Mouse (Mus musculus): ENCODE results near the gene Gstp2. TPM values are rescaled to one million over a fixed set of nuclear protein-coding genes. Genes with fewer than 3 reads are reported as not detected.

The Gstp2 gene
- total RNA-seq (2015) (not detected in 2 replicates), total RNA-seq (2017) (not detected in 2 replicates)

DNA sequence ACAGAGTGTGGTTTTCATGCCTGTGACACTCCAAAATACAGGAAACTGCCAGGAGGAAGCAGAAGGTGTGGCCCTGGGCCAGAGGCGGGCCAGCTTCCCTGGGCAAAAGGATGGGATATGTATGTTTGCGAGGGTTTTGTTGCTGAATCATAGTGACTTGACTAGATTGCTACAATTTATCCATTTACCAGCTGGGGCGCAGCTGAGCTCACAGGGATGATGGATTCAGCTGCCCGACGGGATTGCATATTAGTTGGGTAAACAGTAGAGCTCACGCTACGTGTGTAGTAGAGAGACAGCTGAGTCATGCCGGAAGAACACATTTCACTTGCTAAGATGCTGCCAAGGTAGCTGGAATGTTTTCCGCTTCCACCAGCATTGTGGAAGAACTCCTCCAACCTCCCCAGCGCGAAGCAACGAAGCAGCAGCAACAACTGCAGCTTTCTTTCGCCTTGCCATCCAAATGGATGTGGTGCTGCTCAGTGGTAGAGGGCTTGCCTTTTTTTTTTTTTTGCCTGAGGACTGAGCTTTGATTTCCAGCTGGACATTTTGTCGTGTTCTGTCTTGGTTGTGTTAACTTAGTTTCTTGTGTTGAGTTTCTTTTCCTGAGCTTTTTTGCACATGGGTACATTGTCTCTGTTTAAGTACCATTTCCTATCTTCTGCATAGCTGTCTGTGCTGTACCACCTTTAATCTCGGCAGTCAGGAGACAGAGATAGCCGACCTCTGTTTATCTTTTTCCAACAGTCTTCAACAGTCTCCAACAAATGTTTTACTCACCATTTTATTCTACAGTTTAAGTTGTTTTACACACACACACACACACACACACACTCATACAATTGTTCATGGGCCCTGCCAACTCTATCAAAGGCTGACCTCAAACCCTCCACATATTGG lies at the start of gene Gstp2:
Gene Gstp2, minus strand, starts transcription at position 58 of the 900 bp plus-strand sequence.
- peak; percentile 74 for ATAC-seq (replicated peaks; ENCODE audit: poor library complexity)

DNA sequence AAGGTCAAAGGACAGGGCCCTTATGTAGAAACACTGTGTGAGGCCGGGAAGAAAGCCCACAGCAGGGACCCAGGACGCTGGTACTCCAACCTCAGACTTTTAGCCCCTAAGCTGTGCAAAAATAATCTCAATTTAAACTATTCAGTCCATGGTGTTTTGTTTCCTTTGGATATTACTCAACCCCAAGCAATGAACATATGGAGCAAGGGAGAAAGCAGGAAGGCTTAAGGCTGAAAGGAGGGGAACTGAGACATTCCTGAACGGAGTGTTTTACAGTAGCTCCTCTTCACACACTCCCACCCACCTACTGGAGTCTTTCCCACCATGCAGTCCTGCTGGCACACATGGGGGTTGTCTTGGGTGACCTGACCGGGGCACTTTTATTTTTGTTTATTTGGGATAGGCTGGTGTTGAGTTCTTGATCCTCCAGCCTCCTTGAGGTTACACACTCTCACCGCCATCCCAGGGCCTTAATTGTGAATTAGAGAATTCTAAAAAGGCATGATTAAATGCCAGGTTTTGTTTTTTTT lies 49.0 kb upstream of the Gstp2 start:
- ATAC-seq (replicated peaks; ENCODE audit: poor library complexity): no peak

DNA sequence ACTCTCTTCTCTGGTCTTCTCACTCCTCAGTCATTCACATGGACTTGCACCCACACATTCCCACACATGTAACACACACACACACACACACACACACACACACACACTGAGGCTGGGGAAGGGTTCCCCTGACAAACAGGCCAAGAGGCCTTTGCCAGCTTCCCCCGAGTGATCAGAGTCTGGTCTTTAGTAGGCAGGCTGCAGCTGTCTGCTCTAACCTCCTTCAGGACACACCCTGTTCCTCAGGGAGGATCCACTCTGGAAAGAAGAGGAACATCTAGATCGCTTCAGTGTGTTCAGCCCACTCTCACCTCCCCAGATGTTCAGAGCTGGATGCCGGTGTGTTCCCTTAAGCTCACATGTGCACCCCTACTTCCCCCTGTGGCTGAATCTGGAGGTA lies 48.5 kb upstream of the Gstp2 start:
- ATAC-seq (replicated peaks; ENCODE audit: poor library complexity): no peak

DNA sequence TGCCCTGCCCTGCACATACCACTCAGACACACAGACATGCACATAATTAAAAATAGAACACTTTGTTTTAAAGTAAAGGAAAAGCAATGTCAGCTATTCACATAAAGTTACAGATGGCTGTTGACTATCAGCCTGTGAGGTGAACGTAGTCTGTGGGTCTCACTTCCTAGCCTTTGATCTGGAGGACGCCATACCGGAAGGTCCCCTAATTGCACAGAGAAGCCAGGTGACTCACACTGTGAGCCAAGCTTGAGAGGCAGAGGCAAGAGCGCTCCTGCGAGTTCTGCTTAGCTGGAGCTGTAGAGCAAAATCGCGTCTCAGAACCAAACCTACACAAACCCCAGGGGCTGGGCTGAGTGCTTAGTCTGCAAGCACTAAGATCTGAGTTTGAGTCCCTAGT lies 47.9 kb upstream of the Gstp2 start:
- ATAC-seq (replicated peaks; ENCODE audit: poor library complexity): no peak

DNA sequence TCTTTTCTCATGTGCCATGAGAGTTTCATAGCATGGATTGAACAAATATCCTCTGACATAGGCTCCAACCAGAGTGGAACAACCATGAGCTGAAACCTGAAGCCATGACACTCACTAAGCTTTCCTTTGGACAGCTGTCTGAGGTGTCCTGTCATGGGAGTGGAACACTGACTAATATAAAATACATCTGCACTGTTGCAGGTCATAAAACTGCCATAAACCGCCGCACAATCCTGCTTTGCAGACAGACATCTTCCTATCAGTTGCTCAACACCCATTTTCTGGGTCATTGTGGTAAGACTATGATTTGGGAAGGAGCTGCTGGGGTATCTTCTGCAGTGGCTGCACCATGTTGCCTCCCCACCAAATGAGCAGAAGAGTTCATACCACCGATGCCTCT lies 46.9 kb upstream of the Gstp2 start:
- ATAC-seq (replicated peaks; ENCODE audit: poor library complexity): peak; percentile 6

DNA sequence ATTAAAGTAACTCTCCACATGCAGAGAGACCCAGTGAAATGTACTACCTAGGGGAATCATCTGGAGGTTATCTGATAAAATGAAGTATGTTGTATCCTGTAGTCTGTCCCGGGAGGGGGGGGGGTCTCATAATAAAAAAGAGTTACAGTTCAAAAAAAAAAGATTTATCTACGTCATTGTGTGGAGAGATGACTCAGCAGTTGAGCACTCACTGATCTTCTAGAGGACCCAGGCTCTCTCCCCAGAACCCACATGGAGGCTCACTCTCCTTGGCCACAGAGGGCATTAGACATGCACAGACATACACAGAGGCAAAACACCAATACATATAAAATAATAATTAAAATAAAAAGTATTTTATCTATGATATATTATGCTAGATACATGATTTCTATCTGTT lies 45.6 kb upstream of the Gstp2 start:
- ATAC-seq (replicated peaks; ENCODE audit: poor library complexity): no peak

DNA sequence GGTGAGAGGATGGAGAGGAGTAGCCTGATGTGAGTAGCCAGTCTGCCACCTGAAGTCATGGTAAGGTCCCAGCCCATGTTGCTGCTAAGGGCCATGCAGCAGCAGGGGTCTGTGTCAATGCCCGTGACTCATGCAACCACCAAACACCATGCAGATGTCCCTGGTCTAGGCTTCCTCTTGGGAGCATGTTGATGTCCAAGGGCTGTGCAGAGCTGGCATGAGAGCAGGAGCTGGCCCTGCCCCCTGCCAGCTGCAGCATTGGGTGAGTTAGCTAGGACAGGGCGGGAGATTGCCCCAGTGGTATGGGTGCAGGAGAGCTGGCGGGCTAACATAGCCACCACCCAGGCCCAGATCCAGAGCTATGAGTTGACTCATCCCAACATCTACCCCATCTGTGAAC lies 44.6 kb upstream of the Gstp2 start:
- ATAC-seq (replicated peaks; ENCODE audit: poor library complexity): no peak

DNA sequence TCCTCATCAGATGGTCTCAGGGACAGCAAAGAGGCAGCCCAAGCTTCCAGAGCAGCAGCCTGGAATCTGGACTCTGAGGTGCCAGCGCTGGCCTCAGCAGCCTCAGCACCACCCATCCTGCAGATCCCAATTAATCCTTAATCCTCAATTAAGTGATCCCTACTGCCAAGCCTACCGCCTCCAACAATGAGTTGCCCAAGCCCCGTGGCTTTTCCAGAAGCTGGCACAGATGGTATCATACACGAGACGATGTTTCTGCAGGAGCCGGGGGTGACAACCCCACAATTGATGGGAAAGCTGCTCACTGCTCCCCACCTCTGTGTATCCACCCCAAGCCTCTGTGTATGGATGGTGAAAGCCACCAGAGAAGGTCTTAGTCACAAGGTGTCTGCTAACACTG lies 43.3 kb upstream of the Gstp2 start:
- ATAC-seq (replicated peaks; ENCODE audit: poor library complexity): no peak

DNA sequence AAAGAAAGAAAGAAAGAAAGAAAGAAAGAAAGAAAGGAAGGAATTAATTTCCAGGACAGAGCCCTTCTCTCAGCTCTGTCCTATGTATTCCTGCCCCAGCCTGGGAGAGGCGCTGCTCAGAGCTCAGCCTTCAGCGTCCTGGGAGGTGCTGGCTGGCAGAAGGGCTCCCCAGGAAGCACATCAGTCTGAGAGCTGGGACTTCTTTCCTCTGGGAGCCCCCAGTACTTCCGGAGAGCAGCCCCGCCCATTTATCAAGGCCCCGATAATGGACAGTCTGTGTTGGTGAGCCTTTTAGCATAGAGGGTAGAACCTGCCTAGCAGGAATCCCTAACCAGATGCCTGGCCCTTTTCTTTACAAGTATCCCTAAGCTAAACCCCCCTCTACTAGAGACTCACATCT lies 42.3 kb upstream of the Gstp2 start:
- ATAC-seq (replicated peaks; ENCODE audit: poor library complexity): no peak

DNA sequence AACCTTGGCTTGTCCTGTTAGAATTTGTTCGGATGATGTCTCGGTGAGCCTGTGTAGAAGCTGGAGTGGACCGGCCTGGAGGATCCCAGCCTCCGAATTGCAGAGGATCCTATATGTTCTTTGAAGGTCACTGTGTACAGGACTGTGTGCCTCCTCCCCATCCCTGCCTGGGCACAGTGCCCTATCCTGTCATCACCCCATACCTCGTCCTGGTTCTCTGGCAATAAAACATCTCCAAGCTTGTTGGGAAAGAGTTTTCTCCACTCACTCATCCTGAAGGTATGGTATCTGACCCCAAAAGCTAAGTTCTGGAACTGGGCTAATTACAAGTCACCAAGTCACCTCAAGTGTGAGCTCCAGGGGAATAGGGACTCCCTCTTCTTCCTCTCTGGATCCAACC lies 41.3 kb upstream of the Gstp2 start:
- no peak for ATAC-seq (replicated peaks; ENCODE audit: poor library complexity)

DNA sequence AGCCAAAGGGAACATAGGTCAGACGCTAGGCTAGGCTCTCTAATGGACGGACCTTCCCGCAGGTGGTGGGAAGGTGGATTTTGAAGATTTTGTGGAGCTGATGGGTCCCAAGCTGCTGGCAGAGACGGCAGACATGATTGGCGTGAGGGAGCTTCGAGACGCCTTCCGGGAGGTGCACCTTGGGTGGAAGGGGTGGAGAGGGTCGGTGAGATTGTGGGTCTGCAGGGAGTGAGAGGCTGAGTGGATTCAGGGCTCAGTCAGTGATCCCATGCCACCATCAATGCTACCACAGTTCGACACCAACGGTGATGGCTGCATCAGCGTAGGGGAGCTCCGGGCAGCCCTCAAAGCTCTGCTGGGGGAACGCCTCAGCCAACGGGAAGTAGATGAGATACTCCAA lies 40.3 kb upstream of the Gstp2 start:
- no peak for ATAC-seq (replicated peaks; ENCODE audit: poor library complexity)

DNA sequence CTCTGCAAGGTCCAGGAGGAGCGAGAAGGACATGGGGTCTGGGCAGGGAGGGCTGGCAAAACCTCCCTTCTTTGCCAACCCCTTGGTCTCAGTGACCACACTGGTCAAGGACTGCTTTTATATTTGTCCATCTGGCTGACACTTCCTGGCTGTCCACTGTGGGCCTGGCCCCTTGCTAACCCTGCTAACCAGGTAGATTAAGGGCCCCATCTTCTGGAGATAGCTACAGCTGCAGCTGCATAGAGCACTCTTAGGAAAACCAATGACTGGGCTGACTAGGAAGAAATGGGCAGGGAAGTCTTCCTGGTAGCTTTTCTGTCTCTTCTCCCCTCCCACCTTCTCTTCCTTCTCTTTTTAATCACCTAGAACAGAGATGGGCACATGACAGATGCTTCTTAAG lies 39.2 kb upstream of the Gstp2 start:
- ATAC-seq (replicated peaks; ENCODE audit: poor library complexity): no peak

DNA sequence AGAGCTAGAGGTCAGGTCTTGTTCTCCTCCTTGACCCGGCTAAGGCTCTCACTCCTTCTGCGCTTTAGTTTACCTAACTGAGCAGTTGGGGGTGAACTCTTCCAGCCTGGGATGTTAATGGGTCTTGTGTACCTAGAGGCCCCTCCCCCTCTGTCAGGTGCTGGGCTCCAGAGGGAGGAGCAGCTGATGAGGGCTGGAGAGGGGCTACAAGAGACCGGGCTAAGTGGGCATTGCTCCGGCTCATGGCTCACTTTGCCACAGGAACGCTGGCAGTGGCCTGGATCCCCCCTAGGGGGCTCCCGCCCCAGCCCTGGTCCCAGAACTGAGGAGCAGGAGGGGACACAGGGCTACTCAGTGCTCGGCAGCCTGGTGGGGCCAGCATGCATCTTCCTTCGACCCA lies 38.0 kb upstream of the Gstp2 start:
- ATAC-seq (replicated peaks; ENCODE audit: poor library complexity): no peak

DNA sequence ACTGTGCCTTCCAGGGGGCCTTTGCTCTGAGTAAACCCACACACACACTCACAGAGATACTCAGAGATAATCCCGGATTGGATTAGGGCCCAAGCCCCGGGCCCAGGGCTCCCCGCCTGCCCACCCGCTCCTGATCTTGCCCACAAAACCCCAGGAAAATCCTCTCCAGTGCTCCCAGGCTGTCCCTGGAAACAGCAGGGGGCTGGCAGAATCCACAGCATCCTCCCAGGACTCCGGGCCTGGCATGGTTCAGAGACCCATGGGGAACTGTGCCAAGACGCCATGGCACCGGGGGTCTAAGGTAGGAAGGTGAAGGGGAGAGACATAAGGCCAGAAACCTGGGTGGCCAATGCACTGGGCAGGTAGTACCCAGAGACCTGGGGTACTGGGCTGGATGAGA lies 37.5 kb upstream of the Gstp2 start:
- no peak for ATAC-seq (replicated peaks; ENCODE audit: poor library complexity)

DNA sequence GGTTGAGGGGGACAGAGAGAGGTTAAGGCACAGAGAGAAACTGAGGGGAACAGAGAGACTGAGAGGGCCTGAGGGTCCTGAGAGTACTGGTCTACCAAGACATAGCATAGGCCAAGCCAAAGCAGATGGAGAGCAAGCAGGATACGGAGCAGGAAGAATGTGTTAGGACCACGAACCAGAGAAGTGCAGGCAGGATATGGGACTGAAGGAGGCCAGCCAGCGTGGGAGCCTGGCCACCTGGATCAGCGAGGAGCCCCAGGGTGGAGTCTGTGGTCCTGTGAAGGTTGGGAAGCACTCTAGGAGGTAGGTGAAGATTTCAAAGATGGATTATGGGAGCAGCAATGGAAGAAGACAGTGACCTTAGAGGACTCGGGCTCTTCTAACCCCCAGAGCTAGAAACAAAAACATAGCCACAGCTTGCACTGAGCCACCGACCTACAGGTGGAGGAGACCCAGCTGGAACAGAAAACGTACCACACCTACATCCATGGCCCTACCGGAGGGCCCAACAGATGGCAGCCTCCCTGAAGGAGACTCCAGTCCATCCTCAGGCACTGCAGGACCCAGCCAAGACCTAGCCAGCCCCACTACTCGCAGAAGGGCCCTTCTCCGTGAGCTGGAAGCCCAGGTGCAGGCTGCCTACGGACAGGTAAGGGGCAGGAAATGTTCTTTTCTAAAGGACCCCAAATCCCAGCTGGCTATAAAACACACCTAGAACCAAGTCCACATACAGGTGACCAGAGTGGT lies 36.6 kb upstream of the Gstp2 start:
- no peak for ATAC-seq (replicated peaks; ENCODE audit: poor library complexity)

DNA sequence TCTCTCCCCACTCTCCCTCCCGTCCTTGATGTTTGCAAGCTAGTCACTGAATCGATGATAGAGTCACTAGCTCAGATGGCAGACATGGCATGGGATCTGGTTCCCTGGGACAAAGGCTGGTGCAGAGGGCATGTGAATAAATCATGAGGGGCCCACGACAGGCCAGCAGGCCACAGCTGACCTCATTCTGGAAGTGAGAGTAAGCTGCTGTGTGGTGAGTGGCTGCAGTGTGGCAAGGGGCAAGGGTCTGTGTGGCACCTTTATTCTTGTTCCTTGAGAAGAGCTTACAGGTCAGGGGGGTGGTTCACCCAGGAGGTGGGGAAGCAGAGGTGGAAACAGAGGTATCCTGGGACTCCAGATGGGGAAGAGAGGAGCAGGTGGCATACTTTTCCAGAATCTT lies 35.6 kb upstream of the Gstp2 start, which contains the start of gene Cabp2:
Gene Cabp2, plus strand, starts transcription at position 185 of the 400 bp plus-strand sequence.
- ATAC-seq (replicated peaks; ENCODE audit: poor library complexity): no peak

DNA sequence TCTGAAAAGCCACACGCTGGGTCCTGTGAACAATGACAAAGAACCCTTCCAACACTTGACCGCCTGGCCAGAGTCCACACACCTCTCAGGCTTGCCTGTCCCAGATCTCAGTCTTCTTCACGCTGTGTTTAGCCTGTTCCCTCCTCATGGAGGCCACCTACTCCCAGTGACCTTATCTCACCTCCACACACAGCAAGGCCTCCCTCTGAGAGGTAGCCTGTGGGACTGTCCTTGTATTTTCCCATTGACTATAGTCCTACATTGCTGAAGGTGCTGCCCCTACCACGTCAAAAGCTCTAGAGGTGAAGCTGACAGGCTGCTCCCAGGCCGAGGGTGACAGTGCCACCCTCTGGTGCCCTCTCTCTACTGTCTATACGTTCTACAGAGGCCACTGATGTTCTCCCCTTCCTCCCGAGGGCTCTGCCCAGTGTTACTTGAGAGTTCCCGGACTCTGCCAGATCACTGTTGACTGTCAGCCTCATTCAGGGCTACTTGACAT lies 34.7 kb upstream of the Gstp2 start:
- peak; percentile 79 for ATAC-seq (replicated peaks; ENCODE audit: poor library complexity)

DNA sequence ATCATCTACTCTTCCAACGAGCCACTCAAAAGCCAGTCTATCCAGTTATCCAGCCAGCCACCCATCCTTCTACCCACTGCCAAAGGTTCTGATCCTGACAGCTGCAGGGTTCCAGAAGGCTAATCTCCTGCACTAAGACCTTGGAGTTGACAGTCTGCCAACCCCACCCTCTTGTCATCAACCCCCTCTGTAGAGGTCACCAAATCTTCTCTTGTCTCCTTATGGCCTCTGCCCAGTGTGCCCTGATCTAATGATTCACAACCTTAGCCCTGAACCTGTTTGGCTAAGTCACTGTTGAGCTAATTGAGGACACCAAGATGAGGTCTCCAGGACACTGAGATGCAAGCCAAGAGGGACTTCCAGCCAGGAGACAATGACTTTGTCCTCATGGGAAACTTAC lies 33.8 kb upstream of the Gstp2 start:
- ATAC-seq (replicated peaks; ENCODE audit: poor library complexity): peak; percentile 63

DNA sequence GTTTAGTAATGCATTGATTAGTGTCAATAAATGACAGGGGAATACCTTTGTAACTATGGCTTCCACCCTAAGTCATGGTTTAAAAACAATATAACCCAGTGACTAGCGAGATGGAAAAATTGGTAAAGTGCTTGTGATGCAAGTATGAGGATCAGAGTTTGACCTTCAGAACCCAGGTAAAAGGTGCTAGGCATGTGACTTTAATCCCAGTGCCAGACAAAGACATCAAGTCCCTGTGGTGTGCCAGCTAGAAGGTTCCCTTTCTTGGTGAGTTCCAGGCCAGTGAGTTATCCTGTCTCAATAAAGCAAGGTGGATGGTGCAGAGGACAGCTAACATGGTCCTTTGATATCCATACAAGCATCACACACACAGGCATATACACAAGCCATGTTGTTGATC lies 29.7 kb upstream of the Gstp2 start:
- ATAC-seq (replicated peaks; ENCODE audit: poor library complexity): no peak

DNA sequence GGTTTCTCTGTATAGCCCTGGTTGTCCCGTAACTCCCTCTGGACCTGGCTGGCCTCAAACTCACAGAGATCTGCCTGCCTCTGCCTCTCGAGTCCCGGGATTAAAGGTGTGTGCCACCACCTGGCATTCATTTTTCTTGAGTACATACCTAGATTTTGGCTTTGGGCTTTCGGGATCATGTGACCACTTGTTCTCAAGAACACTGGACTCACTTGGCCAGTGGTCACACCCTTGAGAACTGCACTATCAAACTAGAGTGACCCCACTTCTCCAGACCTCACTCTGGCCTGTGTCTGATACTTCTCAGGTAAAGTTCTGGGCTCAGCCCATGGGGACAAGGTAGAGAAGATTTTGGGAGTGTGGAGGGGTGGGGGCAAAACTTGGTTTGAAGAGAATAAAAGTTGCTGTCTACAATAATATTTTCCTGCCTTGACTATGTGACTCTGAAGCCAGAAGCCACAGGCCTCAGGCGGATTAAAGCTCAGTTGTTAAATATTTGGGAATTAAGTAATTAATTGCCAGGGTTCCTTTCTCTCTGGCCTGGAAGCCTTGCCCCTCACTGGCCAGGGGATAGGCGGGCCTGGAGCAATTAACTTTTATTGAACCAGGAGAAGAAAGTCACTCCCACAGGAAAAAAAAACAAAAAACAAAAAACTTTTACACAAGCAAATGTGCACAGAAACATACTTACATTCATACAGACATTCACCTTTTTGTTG lies 27.0 kb upstream of the Gstp2 start:
- no peak for ATAC-seq (replicated peaks; ENCODE audit: poor library complexity)

DNA sequence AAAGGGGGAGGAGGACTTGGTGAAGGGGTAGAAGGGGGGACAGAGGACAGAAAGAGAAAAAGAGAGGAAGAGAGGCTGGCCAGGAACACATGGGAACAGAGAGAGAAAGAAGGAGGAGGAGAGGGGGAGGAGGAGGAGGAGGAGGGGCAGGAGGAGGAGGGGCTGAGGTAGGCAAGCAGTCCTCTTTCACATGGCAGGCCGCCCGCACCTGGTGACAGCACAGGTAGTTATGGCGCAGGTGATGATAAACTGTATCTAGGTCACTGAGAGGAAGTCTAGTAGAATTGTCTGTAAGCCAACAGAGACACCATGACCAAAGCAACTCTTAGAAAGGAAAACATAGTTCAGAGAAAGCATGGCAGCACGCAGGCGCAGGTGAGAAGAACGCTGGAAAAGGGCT lies 25.6 kb upstream of the Gstp2 start:
- ATAC-seq (replicated peaks; ENCODE audit: poor library complexity): no peak
